Mouse (Mus musculus) erythroblast, embryonic 14.5 days (primary cell): ENCODE results near the gene Rbms3.

ENCODE experiments used
- GATA1 ChIP-seq: IDR thresholded peaks from 2 replicates; pipeline ENCODE4 v1.6.1; 2012; ENCODE audit warnings: low read length, inconsistent platforms, mixed read lengths
- TAL1 ChIP-seq: IDR thresholded peaks from 3 replicates; pipeline ENCODE4 v1.6.1; 2012; ENCODE audit warnings: low read length, inconsistent platforms, mixed read lengths

DNA sequence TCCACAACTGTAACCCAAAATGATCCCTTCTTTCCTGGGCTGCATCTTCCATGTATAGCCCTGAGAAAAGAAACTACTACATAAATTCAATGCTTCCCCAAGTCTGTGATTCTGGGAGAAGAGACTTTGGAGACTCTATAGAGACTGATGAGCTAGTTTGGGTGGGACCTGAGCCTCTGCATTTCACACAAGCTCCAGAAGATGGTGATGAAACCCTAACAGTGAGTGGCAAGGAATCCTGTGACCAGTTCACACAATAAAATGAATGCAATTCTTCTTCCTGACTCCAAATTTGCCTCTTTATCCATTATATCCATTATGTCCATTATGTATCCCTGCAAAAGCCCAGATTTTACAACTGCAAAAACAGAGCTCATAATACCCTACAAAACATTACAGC, 2.5 kb downstream of the Rbms3 start:
- TF ChIP-seq TAL1 (no peak), GATA1 (no peak)
